23 mouse cellular contexts compared by ENCODE assay signal in the genomic region with DNA sequence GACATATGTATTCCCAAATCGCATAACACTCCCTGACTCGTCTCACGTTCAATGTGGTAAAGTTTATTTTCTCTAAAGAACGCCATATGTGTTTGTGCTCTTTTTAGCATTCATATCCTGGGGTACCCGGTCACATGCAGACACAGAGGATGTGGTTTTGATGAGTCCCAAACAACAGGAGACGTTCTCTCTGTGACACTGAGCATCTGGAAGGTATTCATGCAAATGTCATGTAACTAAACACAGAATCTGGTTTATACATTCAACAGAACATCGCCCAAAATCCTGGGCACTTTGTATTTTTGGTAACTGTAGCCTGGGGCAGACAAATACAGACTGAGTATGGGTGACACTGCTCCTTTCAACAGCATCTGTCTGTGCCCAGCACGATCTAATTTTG.
DNase-seq lines count a peak whose midpoint lies in the region; ATAC-seq lines count a peak whose summit lies in the region.
"Had no signal": no experiment of that assay in that cellular context is flagged by ENCODE, and none has a peak within 500 bp of the region (broad histone marks: within the 10 kb centered on the region; RNA-seq: fewer than 3 reads in every experiment).

No protein-coding gene starts in this region.

- no peak overlapping the region for H3K9ac ChIP-seq in kidney, embryonic 15.5 days
- H3K9ac ChIP-seq: heart, embryonic 15.5 days; limb, embryonic 13.5 days; liver, embryonic 14.5 days; neural tube, embryonic 12.5 days; stomach, embryonic 15.5 days had no signal

- H3K27me3 ChIP-seq in kidney, embryonic 15.5 days, result no peaks in the 10 kb centered on the region
- H3K27me3 ChIP-seq: heart, embryonic 15.5 days; limb, embryonic 13.5 days; megakaryocyte, embryonic 14.5 days; neural tube, embryonic 12.5 days; stomach, embryonic 15.5 days had no signal

- peak; percentile 81 for ATAC-seq in inflammation-experienced regulatory T-cells, adult 6 months
- no peak for ATAC-seq in kidney, embryonic 15.5 days (replicated peaks; ENCODE audit: low FRiP score)
- ATAC-seq: forebrain, embryonic 16.5 days; hindbrain, postnatal 0 days; lung, postnatal 0 days had no signal

- H3K27ac ChIP-seq in kidney, embryonic 15.5 days, result no peak overlapping the region
- H3K27ac ChIP-seq: heart, adult 2 months; heart, embryonic 15.5 days; hindbrain, postnatal 0 days; limb, embryonic 13.5 days; liver, embryonic 14.5 days; neural tube, embryonic 12.5 days; stomach, embryonic 15.5 days had no signal

- no peak overlapping the region for H3K4me3 ChIP-seq in kidney, embryonic 15.5 days (replicated peaks)
- H3K4me3 ChIP-seq: heart, adult 2 months; heart, embryonic 15.5 days; limb, embryonic 13.5 days; megakaryocyte, embryonic 14.5 days; neural tube, embryonic 12.5 days; stomach, embryonic 15.5 days had no signal

- H3K36me3 ChIP-seq in kidney, embryonic 15.5 days, result no peaks in the 10 kb centered on the region
- H3K36me3 ChIP-seq: heart, embryonic 15.5 days; limb, embryonic 13.5 days; neural tube, embryonic 12.5 days; stomach, embryonic 15.5 days had no signal

- no peaks in the 10 kb centered on the region for H3K4me1 ChIP-seq in kidney, embryonic 15.5 days
- H3K4me1 ChIP-seq: heart, embryonic 15.5 days; limb, embryonic 13.5 days; megakaryocyte, embryonic 14.5 days; neural tube, embryonic 12.5 days; stomach, embryonic 15.5 days had no signal

- DNase-seq in left cerebral cortex, adult 9 months (ENCODE audit: low spot score in 2 of 2), result peak; percentile 28 to 48
- no peak for DNase-seq in left cerebral cortex, adult 11 months (ENCODE audit: low spot score)
- peak; percentile 14 for DNase-seq in thymus, postnatal 4 days
- no peak for DNase-seq in thymus, postnatal 25 days
- no peak for DNase-seq in spleen, postnatal 14 days (ENCODE audit: low spot score in 2 of 2)
- DNase-seq: adrenal gland, adult 8-10 months; cerebellum, adult 11 months; cerebellum, postnatal 25 days; gastrocnemius, postnatal 14 days; heart, adult 2 months; kidney, adult 8-10 months; kidney, postnatal 36 days had no signal

- no peak overlapping the region for H3K4me2 ChIP-seq in kidney, embryonic 15.5 days
- H3K4me2 ChIP-seq: heart, embryonic 15.5 days; limb, embryonic 13.5 days; neural tube, embryonic 12.5 days; stomach, embryonic 15.5 days had no signal

- 82% methylated on average over 8 of the region's 8 CpGs for WGBS in kidney, embryonic 15.5 days

- H3K9me3 ChIP-seq in kidney, embryonic 15.5 days (replicated peaks), result no peaks in the 10 kb centered on the region
- H3K9me3 ChIP-seq: heart, embryonic 15.5 days; limb, embryonic 13.5 days; megakaryocyte, embryonic 14.5 days; neural tube, embryonic 12.5 days; stomach, embryonic 15.5 days had no signal

Comparison
In these comparisons a context has a peak if more than half of its experiments do, and no peak if none do; other contexts are left out.
1. DNase-seq: peak in left cerebral cortex, adult 9 months (2 of 2) and thymus, postnatal 4 days (single experiment); none in left cerebral cortex, adult 11 months (single experiment), thymus, postnatal 25 days (single experiment) and spleen, postnatal 14 days (0 of 2).